Mouse (Mus musculus) heart, adult 2 months (tissue): ENCODE data around the gene Itpr1.

Experiments
- CTCF ChIP-seq: fragments of 200-600 bp; IDR thresholded peaks from 2 replicates; pipeline ENCODE4 v1.8.1; 2022; ENCODE audit warnings: antibody characterized with exemption, mild to moderate bottlenecking, moderate library complexity
- EP300 ChIP-seq: fragments of 200-500 bp; IDR thresholded peaks from 2 replicates; pipeline ENCODE4 v1.6.1; 2011; ENCODE audit warnings: low read depth, low read length, control low read depth; ENCODE audit not compliant: insufficient read depth
- POLR2A ChIP-seq: fragments of 200-500 bp; IDR thresholded peaks from 2 replicates; pipeline ENCODE4 v1.6.1; 2011; ENCODE audit warnings: mild to moderate bottlenecking, low read depth, low read length, control low read depth; ENCODE audit not compliant: insufficient read depth

- no peak for TF ChIP-seq CTCF
- no peak for TF ChIP-seq EP300
- TF ChIP-seq POLR2A, result no peak
These were observed 21.6 kb downstream of the Itpr1 start for GRCm38 (mm10) chr6:108234536-108234935.
